Mouse (Mus musculus) kidney, adult 11 months (tissue): ENCODE results near the gene Dusp9.

Experiments used
- DNase-seq: peaks from one replicate; pipeline ENCODE4 v3.0.0; 2022

The Dusp9 gene

GRCm38 (mm10) chrX:73639255-73639675, at the start of gene Dusp9:
TSS of gene Dusp9 (plus strand) at chrX:73639419.
- DNase-seq = peak; percentile 50

- no peak for DNase-seq
These were observed 46.0 kb upstream of the Dusp9 start for GRCm38 (mm10) chrX:73593212-73593611.

- DNase-seq = no peak
These were observed 44.6 kb upstream of the Dusp9 start for GRCm38 (mm10) chrX:73594451-73595121.

- DNase-seq = no peak
These were observed 43.8 kb upstream of the Dusp9 start for GRCm38 (mm10) chrX:73595297-73595938.

- DNase-seq = no peak
These were observed 37.8 kb upstream of the Dusp9 start for GRCm38 (mm10) chrX:73601456-73601855.

GRCm38 (mm10) chrX:73613665-73614064, 25.6 kb upstream of the Dusp9 start:
- DNase-seq = peak; percentile 24

- no peak for DNase-seq
These were observed 23.3 kb upstream of the Dusp9 start for GRCm38 (mm10) chrX:73615876-73616275.

GRCm38 (mm10) chrX:73619401-73619800, 19.8 kb upstream of the Dusp9 start:
- no peak for DNase-seq

- no peak for DNase-seq
These were observed 19.3 kb upstream of the Dusp9 start for GRCm38 (mm10) chrX:73619890-73620289.

- DNase-seq = no peak
These were observed 12.2 kb upstream of the Dusp9 start for GRCm38 (mm10) chrX:73626981-73627380.

- DNase-seq = no peak
These were observed 3.8 kb upstream of the Dusp9 start for GRCm38 (mm10) chrX:73635425-73635824.

- DNase-seq = no peak
These were observed 1.8 kb upstream of the Dusp9 start for GRCm38 (mm10) chrX:73637415-73637814.

GRCm38 (mm10) chrX:73639901-73640469, 766 bp downstream of the Dusp9 start:
- no peak for DNase-seq

- no peak for DNase-seq
These were observed 5.9 kb downstream of the Dusp9 start for GRCm38 (mm10) chrX:73645121-73645520.

- DNase-seq = no peak
These were observed 11.7 kb downstream of the Dusp9 start for GRCm38 (mm10) chrX:73650869-73651268.

- DNase-seq = no peak
These were observed 14.2 kb downstream of the Dusp9 start for GRCm38 (mm10) chrX:73653392-73653791.

GRCm38 (mm10) chrX:73654177-73654576, 15.0 kb downstream of the Dusp9 start:
- peak; percentile 56 for DNase-seq

- no peak for DNase-seq
These were observed 16.3 kb downstream of the Dusp9 start for GRCm38 (mm10) chrX:73655529-73655928.

GRCm38 (mm10) chrX:73658391-73658790, 19.2 kb downstream of the Dusp9 start:
- DNase-seq = no peak

- no peak for DNase-seq
These were observed 19.8 kb downstream of the Dusp9 start for GRCm38 (mm10) chrX:73658936-73659574.

- DNase-seq = no peak
These were observed 20.5 kb downstream of the Dusp9 start, which contains the start of gene Pnck for GRCm38 (mm10) chrX:73659575-73660283. TSS of gene Pnck (minus strand) at chrX:73660117.

- DNase-seq = no peak
These were observed 21.1 kb downstream of the Dusp9 start for GRCm38 (mm10) chrX:73660284-73660665.

- DNase-seq = no peak
These were observed 23.9 kb downstream of the Dusp9 start for GRCm38 (mm10) chrX:73663143-73663542.
